Mouse (Mus musculus) left cerebral cortex, postnatal 10 days (tissue): Measurements from ENCODE around the gene Trak2. TPM values are rescaled to one million over a fixed set of nuclear protein-coding genes. Genes with fewer than 3 reads are reported as not detected.
"Not testable (repeated sequence)": the region's sequence is repeated elsewhere in the genome, so short reads cannot be mapped to it uniquely, and the experiment has no call there.

Experiments
- DNase-seq, 2 experiments: peaks; one replicate each; pipeline ENCODE4 v3.0.0; 2021 to 2022; ENCODE audit warnings: low spot score in 2 of 2, mixed read lengths in 1 of 2; ENCODE audit errors: extremely low spot score in 1 of 2
- intact Hi-C: fragments of 180-260 bp; cut with DNase I; formaldehyde crosslinking; loops from one replicate; pipeline ENCODE4 v1.15.1; 2025
- total RNA-seq, 2 experiments: library from RNA; stranded (reverse); gene quantifications; 2 replicates each; pipeline ENCODE4 v1.2.3; 2021

Trak2 gene
- total RNA-seq, 2 experiments from 2014 or later, result 145 to 154 TPM

DNA sequence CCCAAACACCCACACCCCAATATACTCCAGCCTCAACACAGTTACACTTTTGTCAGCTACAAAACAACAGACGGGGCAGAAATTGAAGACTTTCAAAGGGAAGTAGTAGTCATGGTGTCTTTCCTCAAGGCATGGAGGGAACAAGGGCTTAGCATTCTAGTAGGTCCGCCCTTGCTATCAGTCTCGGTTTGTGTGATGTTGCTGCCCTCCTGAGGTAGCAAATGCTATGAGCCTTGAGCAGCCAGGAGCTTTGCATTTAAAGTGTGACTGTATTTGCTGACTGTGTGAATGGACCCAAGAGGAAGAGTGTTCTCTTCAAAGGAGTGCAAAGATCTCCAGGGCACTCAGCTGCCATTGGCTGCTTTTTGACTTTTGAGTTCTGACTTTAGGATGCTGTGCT is 75.7 kb downstream of the Trak2 start:
- peak; percentile 14 to 30 for DNase-seq
- intact Hi-C loops, result loop anchor here (2.0 to 5.0 kb wide), 2 partner anchors 125 to 201 kb away; no protein-coding TSS in a partner anchor

DNA sequence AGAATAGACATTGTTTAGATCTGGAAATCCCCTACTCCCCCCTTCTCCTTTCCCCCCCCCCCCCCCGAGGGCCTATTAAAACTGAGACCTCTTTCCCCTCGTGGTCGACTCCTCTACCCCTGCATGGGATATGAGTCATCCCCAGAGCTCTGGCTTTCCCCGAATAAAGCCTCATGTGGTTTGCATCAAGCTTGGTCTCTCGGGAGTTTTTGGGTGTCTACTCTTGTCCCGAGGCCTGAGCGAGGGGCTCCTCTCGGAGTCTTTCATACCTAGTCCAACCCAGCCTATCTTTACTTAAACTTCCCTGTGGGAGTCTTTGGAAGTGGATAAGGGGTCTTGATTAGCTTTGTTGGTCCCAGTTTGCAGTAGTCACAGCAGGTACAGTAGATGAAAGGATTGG is 80.8 kb downstream of the Trak2 start:
- DNase-seq, intact Hi-C loops: not testable (repeated sequence)

DNA sequence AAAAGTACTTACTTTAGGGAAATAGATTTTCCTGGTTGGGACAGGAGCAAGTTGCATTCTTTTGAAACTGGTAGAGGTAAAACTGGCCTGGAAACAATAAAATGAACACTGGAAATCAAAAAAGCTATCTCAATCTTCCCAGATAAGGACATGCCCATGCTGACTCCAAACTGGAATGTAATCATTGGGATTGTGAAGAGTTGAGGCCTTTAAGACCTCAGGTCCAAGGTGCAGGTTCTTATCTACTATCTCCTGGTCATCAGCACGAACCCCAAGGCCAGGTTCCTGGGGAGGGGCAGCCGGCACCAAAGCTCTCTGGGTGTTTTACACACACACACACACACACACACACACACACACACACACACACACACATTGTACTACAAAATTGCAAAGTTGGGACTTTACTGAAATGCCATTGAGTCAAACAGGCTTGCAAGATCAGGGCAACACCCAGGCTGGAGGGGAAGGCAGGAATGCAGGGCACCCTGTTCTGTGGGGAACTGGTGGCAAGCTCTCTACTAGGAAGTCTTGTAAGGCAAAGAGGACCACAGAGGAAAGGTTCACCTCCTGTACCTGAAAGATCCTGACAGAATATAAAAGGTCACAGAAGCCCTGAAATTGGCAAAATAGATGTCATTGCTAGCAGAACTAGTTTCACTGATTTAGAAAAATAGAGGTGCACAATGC is 81.6 kb downstream of the Trak2 start:
- intact Hi-C loops, DNase-seq: not testable (repeated sequence)

DNA sequence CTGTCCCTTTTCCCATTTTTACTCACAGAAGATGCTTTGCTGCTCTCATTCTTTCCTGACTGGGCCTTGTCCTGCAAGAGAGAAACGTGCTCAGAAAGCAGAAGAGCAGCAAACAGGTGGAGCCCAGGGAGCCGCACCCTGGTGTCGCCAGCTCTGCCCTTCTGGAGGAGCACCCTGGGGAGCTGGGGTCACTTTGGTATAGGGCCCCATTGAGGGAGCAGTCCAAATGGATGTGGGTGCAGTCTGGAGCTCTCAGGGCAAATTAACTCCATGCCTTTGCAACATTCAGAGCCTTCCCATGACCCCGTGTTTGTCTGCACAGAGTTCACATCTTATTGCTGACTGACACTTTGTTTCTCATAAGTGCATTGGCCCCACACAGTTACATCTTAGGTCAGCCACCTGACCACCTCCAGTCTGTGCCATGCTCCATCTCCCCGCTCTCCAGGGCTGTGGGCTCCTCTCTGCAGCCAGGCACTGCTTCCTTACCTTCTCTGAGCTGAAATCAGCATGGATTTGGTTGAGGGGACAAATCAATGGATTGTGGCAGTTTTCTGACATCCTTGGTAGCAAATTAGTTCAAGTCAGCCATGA is 82.4 kb downstream of the Trak2 start:
- intact Hi-C loops, result not testable (repeated sequence)

DNA sequence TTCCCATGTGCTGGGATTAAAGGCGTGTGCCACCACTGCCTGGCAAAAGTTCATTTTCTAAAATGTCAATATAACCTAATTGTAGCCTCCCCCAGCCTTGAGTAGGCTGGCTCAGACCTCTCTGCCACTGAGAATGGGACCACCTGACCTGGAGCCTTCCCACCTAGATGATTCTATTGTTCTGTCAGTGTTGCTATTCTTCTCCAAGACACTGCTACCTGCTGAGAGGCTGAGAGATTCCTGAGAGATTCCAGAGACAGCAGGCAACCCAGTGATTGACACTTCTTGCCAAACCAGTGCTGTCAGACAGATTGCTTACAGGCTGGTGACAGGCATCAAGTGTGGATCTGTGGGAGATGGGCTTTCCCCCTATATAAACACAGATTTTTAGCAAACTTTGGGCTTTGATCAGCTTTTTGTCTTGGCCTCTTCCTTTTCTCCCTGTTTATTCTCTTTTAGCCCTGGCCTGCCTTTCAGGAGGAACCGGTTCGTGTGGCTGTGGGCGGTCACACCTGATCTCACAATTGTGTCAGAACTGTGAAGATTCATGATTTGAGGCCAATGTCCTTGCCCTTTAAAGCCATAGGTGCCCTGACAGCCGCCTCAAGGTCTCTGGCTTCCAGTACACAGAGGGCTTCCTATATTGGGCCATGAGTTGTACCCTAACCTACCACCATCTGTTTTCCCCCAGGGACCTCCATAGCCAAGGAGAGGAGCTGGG is 83.2 kb downstream of the Trak2 start:
- DNase-seq, result no peak

More for the DNA sequence above, 82.4 kb downstream of the Trak2 start:
- not testable (repeated sequence) for DNase-seq

DNA sequence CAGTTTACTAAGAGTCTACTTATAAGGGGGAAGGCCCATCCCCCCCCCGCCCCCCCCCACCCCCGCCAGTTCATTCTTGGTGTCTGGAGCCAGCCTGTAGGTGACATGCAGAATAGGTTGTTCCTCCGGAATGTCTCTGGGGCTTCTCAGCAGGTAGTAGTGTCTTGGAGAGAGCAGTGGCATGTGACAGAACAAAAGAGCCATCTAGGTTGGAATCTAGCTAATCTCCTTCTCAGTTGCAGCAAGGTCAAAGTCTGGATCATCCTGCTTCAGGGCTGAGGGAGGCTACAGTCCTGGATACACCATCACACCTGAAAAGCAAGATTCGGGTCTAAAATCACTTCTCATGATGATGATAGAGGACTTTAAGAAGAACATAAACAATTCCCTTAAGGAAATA is 87.6 kb downstream of the Trak2 start:
- no peak for DNase-seq
- intact Hi-C loops, result no loop called here

More for the DNA sequence above, 83.2 kb downstream of the Trak2 start:
- intact Hi-C loops, result no loop called here

DNA sequence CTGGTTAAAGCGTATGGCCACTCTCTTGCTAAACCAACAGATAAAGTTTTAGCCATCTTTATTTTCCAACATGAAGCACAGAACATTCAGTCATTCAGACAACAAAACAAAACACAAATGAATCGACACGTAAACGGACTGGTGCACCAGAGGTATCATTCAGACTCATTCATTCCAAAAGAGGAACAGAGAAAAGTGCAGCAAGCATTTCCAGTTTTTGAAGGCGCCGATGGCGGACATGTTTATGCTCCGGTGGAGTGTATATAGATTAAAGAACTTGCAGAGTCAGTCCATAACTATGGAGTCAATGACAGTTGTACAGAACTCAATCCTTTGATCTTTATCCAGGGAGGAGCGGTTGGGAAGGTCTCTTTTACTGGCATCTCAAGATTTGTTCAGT is 90.0 kb downstream of the Trak2 start:
- DNase-seq, intact Hi-C loops: not testable (repeated sequence)

DNA sequence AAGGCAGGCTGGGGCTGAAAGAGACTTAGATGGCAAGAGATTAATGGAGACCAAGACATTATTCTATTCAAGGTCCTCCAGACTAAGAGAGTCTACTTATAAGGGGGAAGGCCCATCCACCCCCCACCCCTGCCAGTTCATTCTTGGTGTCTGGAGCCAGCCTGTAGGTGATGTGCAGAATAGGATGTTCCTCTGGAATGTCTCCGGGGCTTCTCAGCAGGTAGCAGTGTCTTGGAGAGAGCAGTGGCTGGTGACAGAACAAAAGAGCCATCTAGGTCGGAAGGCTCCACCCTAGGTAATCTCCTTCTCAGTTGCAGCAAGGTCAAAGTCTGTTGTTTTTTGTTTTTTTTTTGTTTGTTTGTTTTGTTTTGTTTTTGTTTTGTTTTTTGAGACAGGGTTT is 93.9 kb downstream of the Trak2 start:
- intact Hi-C loops, DNase-seq: not testable (repeated sequence)

DNA sequence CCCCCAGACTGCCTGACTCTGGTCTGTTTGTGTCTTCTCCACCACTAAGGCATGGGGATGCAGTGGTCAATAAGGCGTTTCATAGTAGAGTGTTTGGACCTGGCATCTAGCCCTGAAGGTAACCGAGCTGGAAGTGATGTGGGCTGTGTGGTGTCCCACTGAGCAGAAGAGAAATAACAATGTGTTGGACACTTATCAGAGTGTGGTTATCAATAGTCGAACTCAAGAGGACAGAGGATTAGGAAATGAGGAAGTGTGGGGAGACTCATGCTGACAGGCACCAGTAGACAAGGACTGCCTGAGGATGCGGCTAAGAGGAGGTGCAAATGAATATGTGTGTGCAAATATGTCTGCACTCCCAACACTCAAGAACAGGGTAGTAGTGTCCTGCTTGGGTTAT is 96.7 kb downstream of the Trak2 start:
- intact Hi-C loops, DNase-seq: not testable (repeated sequence)

DNA sequence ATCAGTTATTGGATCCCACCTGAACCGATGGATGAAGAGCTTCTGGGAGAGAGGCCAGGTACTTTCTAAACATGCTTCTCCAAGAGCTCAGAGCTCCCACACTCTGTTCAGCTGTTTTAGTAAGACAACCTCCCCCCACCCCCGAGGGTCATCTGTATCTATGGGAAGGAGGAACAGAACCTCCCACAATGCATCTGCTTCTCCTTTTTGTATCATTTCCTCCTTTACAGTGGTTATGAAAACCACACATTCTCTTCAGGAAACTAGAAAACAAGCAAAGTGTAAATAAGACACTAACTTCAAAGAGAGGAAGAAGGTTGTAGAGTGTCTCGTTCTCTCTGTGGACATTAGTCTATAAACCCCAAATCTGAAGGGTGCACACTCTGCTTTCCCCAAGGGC is 112.6 kb downstream of the Trak2 start:
- DNase-seq, intact Hi-C loops: not testable (repeated sequence)

DNA sequence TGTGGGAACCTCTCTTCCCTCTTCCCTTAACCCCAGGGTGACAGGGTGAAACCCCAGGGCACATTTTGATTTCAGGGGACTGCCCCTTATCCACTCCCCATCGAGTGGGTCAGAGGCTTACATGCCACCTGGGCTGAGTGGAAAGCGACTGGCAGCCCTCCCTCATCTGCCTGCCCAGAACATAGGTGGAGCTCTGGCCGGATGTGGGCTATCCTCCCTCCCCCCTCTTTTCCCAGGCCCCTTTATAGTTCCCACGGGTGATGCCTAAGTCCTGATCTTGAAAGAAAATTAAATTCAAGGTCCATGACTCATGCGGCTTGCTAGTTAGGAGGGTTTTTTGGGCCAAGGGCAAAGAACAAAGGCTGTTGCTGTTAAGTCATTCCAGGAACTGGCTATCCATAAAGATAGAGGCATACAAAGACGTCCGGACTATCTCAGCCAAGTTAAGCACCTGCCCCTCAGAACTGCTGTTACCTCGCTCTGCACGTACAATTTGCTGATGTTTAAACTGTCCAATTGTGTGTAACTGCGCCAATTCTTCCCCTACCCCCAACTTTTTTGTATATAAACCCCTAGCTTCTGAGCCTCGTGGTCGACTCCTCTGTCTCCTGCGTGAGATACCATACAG is 113.4 kb downstream of the Trak2 start:
- DNase-seq, intact Hi-C loops: not testable (repeated sequence)

DNA sequence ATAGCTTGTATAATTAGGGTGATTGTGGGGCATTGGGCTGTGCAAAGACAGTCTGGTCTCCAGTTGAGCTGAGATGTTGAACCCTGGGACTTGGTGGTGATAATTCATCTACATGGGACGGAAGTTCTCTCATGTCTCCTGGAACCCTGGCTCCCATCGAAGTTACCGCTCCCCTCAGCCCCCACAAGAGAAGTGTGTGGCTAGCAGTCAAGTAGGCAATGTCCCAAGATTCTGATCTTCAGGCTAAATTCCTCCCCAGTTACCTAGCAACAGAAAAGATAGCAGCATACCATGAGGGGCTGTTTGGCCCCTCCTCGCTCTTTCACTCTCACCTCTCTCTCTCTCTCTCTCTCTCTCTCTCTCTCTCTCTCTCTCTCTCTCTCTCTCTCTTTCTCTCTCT is 114.1 kb downstream of the Trak2 start:
- DNase-seq, intact Hi-C loops: not testable (repeated sequence)

DNA sequence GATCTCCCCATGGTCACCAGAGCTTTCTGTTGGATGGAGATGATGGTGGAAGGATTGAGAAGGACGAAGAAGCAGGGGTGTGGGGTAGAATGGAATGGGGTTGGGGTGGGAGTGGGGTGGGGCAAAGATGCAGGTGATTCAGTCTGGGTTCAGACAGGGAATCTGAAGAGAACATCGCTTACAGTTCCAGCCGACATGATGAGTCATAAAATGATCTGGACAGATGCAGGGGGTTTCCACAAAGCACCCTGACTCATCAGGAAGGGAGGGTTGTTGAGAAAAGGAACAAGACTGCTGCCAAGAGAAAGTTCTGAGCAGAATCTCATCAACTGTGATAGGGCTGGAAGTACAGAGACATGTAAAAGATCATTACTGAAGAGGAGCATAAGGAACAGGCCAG is 116.4 kb downstream of the Trak2 start:
- intact Hi-C loops, DNase-seq: not testable (repeated sequence)

Other genes starting within 250 kb of the Trak2 start
- gene Casp8, start 178.1 kb downstream of the Trak2 start, total RNA-seq, result 1 to 10 TPM; 3.7 to 4.0 TPM
- gene Stradb, start 92 bp upstream of the Trak2 start, total RNA-seq, result 10 to 100 TPM; 78.9 to 89.0 TPM
- gene C2cd6, start 121.5 kb upstream of the Trak2 start, total RNA-seq, result under 1 TPM in 1 of 2 experiments, not detected in 1; 0.15 TPM
- 10 to 100 TPM; 36.4 to 39.2 TPM for gene Tmem237, start 147.0 kb upstream of the Trak2 start, total RNA-seq
- gene Mpp4, start 190.0 kb upstream of the Trak2 start, total RNA-seq, result under 1 TPM; 0.92 to 0.95 TPM